Mouse (Mus musculus): Measurements from ENCODE around the gene Dennd4a. TPM values are rescaled to one million over a fixed set of nuclear protein-coding genes. Genes with fewer than 3 reads are reported as not detected.

Dennd4a gene
- 34.4 and 40.4 TPM in 2 replicates for polyA plus RNA-seq (2012; rRNA removed)

DNA sequence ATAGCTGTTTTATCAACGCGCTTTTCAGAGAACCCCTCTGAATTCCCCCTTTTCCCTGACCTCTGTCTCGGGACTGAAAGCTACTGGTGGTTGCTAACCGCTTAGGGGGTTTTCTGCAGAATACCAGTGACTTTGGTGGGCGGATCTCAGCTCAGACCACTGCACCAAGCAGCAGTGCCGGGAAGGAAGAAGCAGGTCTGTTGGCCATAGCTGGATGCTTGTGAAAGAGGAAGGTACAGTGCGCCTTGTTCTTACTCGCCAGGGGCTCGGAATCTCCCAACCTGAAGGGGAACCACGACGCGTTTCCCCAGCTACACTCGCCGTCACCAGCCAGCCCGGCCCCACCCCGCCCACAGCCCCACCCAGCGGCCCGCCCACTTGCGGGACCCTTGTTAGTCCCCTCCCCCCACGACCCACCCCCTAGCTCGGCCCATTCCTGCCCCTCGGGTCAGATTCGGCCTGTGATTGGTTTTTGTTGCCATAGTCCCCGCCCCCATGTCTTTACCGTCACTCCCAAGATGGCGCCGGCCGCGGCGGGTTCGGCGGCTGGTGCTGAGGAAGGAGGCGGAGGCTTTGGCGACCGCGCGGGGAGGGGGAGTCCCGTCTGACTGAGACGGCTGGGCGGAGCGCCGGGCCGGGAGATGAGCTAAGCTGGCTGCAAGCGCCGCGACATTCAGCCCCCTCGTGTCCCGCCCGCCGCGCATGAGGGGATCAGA is at the start of gene Dennd4a:
Gene Dennd4a, plus strand, starts transcription at position 519 of the 716 bp plus-strand sequence.

GRCm38 (mm10) chr9:64951161-64951657 is 140.1 kb downstream of the Dennd4a start, which contains the start of gene Slc24a1:
Gene Slc24a1 (minus strand): TSS chr9:64951607.

DNA sequence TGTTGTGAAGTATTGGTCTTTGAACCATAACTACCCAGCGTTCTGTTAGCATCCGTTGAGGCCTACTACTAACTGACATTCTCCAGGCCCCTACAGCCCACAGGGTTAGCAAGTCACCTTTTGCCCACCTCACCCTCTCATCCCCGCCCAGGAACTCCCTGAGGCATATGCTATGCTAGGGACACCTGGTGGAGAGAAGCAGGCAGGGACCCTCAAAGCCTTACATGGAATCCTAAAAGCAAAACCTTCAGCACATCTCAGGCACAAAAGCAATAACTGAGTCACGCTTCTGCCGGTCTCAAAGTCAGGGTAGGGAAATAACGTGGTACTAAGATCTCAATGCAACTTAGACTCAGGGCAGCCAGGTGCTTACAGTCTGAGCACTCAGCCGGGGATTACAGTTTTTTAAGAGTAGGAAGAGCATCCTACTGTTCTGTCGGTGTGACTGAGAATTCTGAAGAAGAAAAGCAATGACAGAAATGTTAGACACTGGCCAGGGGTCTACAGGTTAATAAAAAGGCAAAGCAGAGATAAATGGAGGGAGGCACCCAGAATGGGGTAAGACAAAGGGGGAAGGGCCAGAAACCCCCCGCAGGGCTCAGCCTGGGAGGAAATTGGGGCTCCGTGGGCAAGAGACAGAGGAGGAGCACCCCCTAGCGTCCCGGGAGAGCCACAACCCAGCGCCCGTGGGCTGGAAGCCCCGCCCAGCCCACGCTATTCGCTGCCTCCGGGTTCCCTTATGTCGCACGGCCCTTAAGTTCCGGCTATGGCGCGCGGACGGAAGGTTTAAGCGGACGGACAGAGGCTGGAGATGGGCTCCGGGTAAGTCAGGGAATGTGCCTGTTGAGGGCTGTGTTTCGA is 149.2 kb downstream of the Dennd4a start, which contains the start of gene Ints14:
Gene Ints14, plus strand, starts transcription at position 789 of the 861 bp plus-strand sequence.

Other genes starting within 250 kb of the Dennd4a start
- gene Rab11a, start 73.6 kb upstream of the Dennd4a start, polyA plus RNA-seq (2012; rRNA removed), result 95.9 and 101 TPM in 2 replicates
- 0.03 TPM in 2 replicates for gene Slc24a1, start 140.3 kb downstream of the Dennd4a start, polyA plus RNA-seq (2012; rRNA removed)
- gene Ints14, start 149.6 kb downstream of the Dennd4a start, polyA plus RNA-seq (2012; rRNA removed), result 14.2 and 17.2 TPM in 2 replicates
- gene Hacd3, start 210.4 kb downstream of the Dennd4a start, polyA plus RNA-seq (2012; rRNA removed), result 22.8 and 27.1 TPM in 2 replicates
- gene Dpp8, start 221.1 kb downstream of the Dennd4a start, polyA plus RNA-seq (2012; rRNA removed), result 16.6 and 21.3 TPM in 2 replicates

Data from liver, embryonic 14 days (tissue).